Mouse (Mus musculus) E14TG2a.4 (cell line): ENCODE measurements around the gene Fam83e.

ENCODE experiments used
- CTCF ChIP-seq: conservative IDR thresholded peaks from 2 replicates; pipeline ENCODE4 v1.5.1; 2014; ENCODE audit warnings: low read length
- NANOG ChIP-seq: IDR thresholded peaks from 2 replicates; pipeline ENCODE4 v1.6.1; 2014; ENCODE audit warnings: borderline replicate concordance, low read length, mixed read lengths

DNA sequence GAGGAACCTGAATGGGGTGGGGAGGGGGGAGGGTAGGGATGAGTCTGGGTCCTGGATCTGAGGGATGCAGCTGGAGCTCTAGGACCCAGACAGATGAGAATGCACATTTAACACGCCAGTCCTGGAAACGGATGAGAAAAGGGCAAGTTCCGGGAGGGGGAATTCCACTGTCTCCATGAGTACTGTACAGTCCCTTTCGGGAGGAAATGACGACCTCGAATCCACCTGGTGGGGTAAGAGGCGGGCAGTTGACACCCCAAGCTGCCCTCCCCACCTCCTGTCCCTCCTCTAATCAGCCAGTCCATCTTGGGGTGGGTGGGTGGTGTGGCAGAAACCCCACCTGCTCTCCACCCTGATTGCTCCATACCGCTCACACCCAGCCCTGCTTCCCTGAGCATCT is 45.0 kb downstream of the Fam83e start:
- TF ChIP-seq CTCF (no peak), NANOG (no peak)
